Mouse (Mus musculus): Measurements from ENCODE around the gene Celsr1. TPM values are rescaled to one million over a fixed set of nuclear protein-coding genes. Genes with fewer than 3 reads are reported as not detected.
A peak's percentile ranks its signal among the peaks of the same experiment; 100 is the strongest.
"Not testable (repeated sequence)": the region's sequence is repeated elsewhere in the genome, so short reads cannot be mapped to it uniquely, and the experiment has no call there.

Gene Celsr1
- polyA plus RNA-seq, 1 experiment from 2014 or later, result 0.01 TPM

DNA sequence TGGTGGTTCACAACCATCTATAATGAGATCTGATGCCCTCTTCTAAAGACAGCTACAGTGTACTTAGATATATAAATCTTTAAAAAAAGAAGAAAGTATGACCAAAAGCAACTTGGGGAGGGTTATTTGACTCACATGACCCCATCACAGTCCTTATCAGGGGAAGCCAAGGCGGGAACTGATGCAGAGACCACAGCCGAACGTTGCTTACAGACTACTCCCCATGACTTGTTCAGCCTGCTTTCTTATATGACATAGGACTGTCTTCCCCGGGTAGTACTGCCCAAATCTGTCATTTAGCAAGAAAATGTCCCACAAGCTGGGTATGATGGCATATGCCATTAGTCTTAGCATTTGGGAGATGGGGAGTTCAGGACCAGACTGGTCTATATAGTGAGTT is 144.3 kb downstream of the Celsr1 start:
- ATAC-seq (ENCODE audit: insufficient read depth), result no peak
- H3K4me1 ChIP-seq (replicated peaks), result no peaks in the 10 kb centered on the region
- H3K9me3 ChIP-seq (replicated peaks), result no peaks in the 10 kb centered on the region
- H3K27ac ChIP-seq (replicated peaks), result no peak overlapping the region
- 28% methylated on average over 4 of the region's 4 CpGs for WGBS (ENCODE audit: insufficient replicate concordance)
- peaks cover 78% of the 10 kb centered on the region for H3K36me3 ChIP-seq (replicated peaks)
- H3K9ac ChIP-seq, result no peak overlapping the region
- no peak overlapping the region for H3K4me2 ChIP-seq
- no peaks in the 10 kb centered on the region for H3K27me3 ChIP-seq
- H3K4me3 ChIP-seq (replicated peaks), result no peak overlapping the region

GRCm38 (mm10) chr15:85885606-85886005 is 148.0 kb downstream of the Celsr1 start:
- Histone ChIP-seq H3K4me2 (no peak overlapping the region), H3K4me3 (replicated peaks) (no peak overlapping the region), H3K27ac (replicated peaks) (no peak overlapping the region), H3K9me3 (replicated peaks) (no peaks in the 10 kb centered on the region), H3K4me1 (replicated peaks) (peaks cover 4% of the 10 kb centered on the region), H3K9ac (no peak overlapping the region), H3K36me3 (replicated peaks) (peaks cover 59% of the 10 kb centered on the region), H3K27me3 (no peaks in the 10 kb centered on the region)
- ATAC-seq (ENCODE audit: insufficient read depth), result no peak
- WGBS (ENCODE audit: insufficient replicate concordance), result 66% methylated on average over 5 of the region's 5 CpGs

- Histone ChIP-seq H3K9ac (peak overlapping the region; percentile 74), H3K4me1 (replicated peaks) (peaks cover 22% of the 10 kb centered on the region), H3K9me3 (replicated peaks) (no peaks in the 10 kb centered on the region), H3K4me3 (replicated peaks) (peak overlapping the region; percentile 75), H3K4me2 (peak overlapping the region; percentile 78), H3K36me3 (replicated peaks) (peaks cover 44% of the 10 kb centered on the region), H3K27ac (replicated peaks) (peak overlapping the region; percentile 81), H3K27me3 (no peaks in the 10 kb centered on the region)
- ATAC-seq (ENCODE audit: insufficient read depth), result peak; percentile 40
- under 1% methylated on average over 18 of the region's 18 CpGs for WGBS (ENCODE audit: insufficient replicate concordance)
These were observed 154.1 kb downstream of the Celsr1 start for GRCm38 (mm10) chr15:85879498-85879895.

DNA sequence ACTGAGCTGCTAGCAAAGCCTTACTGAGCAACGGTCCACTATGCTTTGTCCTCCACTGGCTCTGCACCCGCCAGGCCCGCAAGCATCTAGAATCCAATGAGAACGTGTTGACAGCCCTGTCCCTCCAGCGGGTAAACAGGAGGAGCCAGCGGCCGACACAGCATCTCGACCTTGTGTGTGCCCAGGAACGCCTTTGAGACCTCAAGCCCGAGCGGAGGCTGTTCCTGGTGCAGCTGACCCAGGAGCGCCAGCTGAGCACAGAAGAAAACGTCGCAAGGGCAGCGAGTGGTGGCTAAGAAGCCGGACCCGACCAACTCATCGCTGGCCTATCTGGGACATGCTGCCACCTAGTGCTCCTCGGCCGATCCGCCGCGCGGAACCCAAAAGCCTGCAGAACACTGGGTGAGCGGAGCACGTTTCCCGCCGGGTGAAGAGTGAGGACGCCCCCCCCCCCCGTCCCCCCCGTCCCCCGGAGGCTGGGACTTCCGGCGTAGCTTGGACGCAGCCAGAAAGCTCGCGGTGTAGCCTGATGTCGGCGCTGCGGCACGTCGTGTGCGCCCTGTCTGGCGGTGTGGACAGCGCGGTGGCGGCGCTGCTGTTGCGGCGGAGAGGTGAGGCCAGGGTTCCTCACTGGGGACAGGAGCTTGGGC is 154.6 kb downstream of the Celsr1 start, which contains the start of gene Trmu:
Trmu (plus strand) TSS at position 465 of the 650 bp plus-strand sequence.
- Histone ChIP-seq H3K9me3 (replicated peaks) (no peaks in the 10 kb centered on the region), H3K4me1 (replicated peaks) (peaks cover 22% of the 10 kb centered on the region), H3K27me3 (no peaks in the 10 kb centered on the region), H3K36me3 (replicated peaks) (peaks cover 47% of the 10 kb centered on the region), H3K9ac (peak within 1 kb of the TSS; percentile 74), H3K27ac (replicated peaks) (peak within 1 kb of the TSS; percentile 81), H3K4me3 (replicated peaks) (peak within 1 kb of the TSS; percentile 75), H3K4me2 (peak within 1 kb of the TSS; percentile 78)
- WGBS (ENCODE audit: insufficient replicate concordance), result 1% methylated on average over 50 of the region's 50 CpGs
- ATAC-seq (ENCODE audit: insufficient read depth), result peak; percentile 94

DNA sequence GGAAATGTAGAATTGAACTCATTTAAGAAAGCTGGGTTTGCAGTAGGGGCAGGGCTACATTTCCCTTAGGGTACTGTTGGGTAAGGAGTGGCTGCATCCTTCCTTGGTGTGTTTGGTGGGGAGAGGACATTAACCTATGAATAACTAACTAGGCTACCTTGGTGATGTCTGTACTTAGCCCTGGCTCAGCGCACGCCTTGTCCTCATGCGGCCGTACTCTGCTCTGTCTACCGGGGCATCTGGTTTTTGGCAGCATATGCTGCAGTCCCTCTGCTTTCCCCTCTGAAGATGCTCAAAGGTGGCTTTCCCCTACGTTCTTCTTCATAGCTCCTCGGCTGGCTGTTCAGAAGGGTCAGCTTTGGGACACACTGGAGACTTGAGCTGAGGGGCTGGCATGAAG is 156.2 kb downstream of the Celsr1 start:
- H3K4me2 ChIP-seq, result no peak overlapping the region
- WGBS (ENCODE audit: insufficient replicate concordance), result 90% methylated on average over 7 of the region's 7 CpGs
- no peak overlapping the region for H3K27ac ChIP-seq (replicated peaks)
- no peak overlapping the region for H3K9ac ChIP-seq
- no peaks in the 10 kb centered on the region for H3K27me3 ChIP-seq
- H3K36me3 ChIP-seq (replicated peaks), result peaks cover 50% of the 10 kb centered on the region
- no peaks in the 10 kb centered on the region for H3K9me3 ChIP-seq (replicated peaks)
- peaks cover 22% of the 10 kb centered on the region for H3K4me1 ChIP-seq (replicated peaks)
- ATAC-seq (ENCODE audit: insufficient read depth), result no peak
- no peak overlapping the region for H3K4me3 ChIP-seq (replicated peaks)

GRCm38 (mm10) chr15:85867696-85868095 is 165.9 kb downstream of the Celsr1 start:
- no peak for ATAC-seq (ENCODE audit: insufficient read depth)
- Histone ChIP-seq H3K36me3 (replicated peaks) (peaks cover 100% of the 10 kb centered on the region), H3K4me1 (replicated peaks) (0 out of 2 replicates have a peak, but pooled peaks cover 3% of the 10 kb centered on the region), H3K27me3 (no peaks in the 10 kb centered on the region), H3K4me2 (no peak overlapping the region), H3K27ac (replicated peaks) (no peak overlapping the region), H3K4me3 (replicated peaks) (no peak overlapping the region), H3K9ac (no peak overlapping the region), H3K9me3 (replicated peaks) (no peaks in the 10 kb centered on the region)
- WGBS (ENCODE audit: insufficient replicate concordance), result 37% methylated on average over 6 of the region's 6 CpGs

- H3K36me3 ChIP-seq (replicated peaks), result peaks cover 100% of the 10 kb centered on the region
These were observed 167.7 kb downstream of the Celsr1 start for GRCm38 (mm10) chr15:85865913-85866312.

GRCm38 (mm10) chr15:85859490-85860031 is 174.0 kb downstream of the Celsr1 start, which contains the start of gene Gtse1:
Gene Gtse1, plus strand, starts transcription at chr15:85859745.
- under 1% methylated on average over 42 of the region's 42 CpGs for WGBS (ENCODE audit: insufficient replicate concordance)
- peaks cover 37% of the 10 kb centered on the region for H3K36me3 ChIP-seq (replicated peaks)
- H3K4me2 ChIP-seq, result peak within 1 kb of the TSS; percentile 79
- peak within 1 kb of the TSS; percentile 87 for H3K4me3 ChIP-seq (replicated peaks)
- H3K4me1 ChIP-seq (replicated peaks), result peaks cover 42% of the 10 kb centered on the region
- no peaks in the 10 kb centered on the region for H3K27me3 ChIP-seq
- peak within 1 kb of the TSS; percentile 83 for H3K9ac ChIP-seq
- peak within 1 kb of the TSS; percentile 76 for H3K27ac ChIP-seq (replicated peaks)
- no peaks in the 10 kb centered on the region for H3K9me3 ChIP-seq (replicated peaks)
- peak; percentile 98 for ATAC-seq (ENCODE audit: insufficient read depth)

More at GRCm38 (mm10) chr15:85865913-85866312, 167.7 kb downstream of the Celsr1 start:
- not testable (repeated sequence) for H3K4me2 ChIP-seq; H3K9me3 ChIP-seq (replicated peaks); H3K4me3 ChIP-seq (replicated peaks); H3K27me3 ChIP-seq; ATAC-seq (ENCODE audit: insufficient read depth); H3K27ac ChIP-seq (replicated peaks); H3K9ac ChIP-seq
- 92% methylated on average over 7 of the region's 7 CpGs for WGBS (ENCODE audit: insufficient replicate concordance)
- H3K4me1 ChIP-seq (replicated peaks), result peaks cover 18% of the 10 kb centered on the region

DNA sequence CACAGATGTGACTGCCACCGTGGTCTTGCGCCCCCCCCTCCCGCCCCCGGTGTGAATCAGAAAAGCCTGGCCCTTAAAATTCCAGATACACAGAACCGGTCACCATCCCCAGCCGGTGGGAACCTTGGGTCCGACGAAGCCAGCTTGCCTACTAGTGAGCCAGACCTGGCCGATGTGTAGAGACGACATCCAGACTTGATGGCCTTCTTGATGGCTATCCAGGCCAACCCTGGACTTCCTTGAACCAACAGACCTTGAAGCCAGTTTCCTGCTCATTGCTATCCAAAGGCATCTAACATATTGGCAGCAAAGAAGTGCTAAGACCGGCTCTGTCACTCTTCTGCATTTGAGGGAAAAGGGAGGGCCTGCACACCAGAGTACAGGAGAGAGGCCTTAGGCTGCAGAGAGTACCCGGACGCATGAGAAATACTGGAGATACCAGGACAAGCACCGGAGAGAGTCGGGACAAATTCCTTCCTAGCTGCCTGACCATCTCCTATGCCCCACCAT is 174.5 kb downstream of the Celsr1 start:
- Histone ChIP-seq H3K4me1 (replicated peaks) (peaks cover 42% of the 10 kb centered on the region), H3K27me3 (no peaks in the 10 kb centered on the region), H3K27ac (replicated peaks) (peak overlapping the region; percentile 39; the same call in 1 of the 2 replicates), H3K9me3 (replicated peaks) (no peaks in the 10 kb centered on the region), H3K36me3 (replicated peaks) (peaks cover 32% of the 10 kb centered on the region), H3K4me3 (replicated peaks) (peak overlapping the region; percentile 87), H3K4me2 (peak overlapping the region; percentile 79), H3K9ac (peak overlapping the region; percentile 63)
- 13% methylated on average over 15 of the region's 15 CpGs for WGBS (ENCODE audit: insufficient replicate concordance)
- no peak; the same call in 1 of the 2 replicates for ATAC-seq (ENCODE audit: insufficient read depth)

- Histone ChIP-seq H3K36me3 (replicated peaks) (no peaks in the 10 kb centered on the region), H3K27me3 (no peaks in the 10 kb centered on the region), H3K27ac (replicated peaks) (no peak overlapping the region), H3K4me1 (replicated peaks) (peaks cover 4% of the 10 kb centered on the region; the same call in 1 of the 2 replicates), H3K9ac (no peak overlapping the region), H3K4me2 (no peak overlapping the region), H3K9me3 (replicated peaks) (no peaks in the 10 kb centered on the region), H3K4me3 (replicated peaks) (no peak overlapping the region)
- 68% methylated on average over 12 of the region's 12 CpGs for WGBS (ENCODE audit: insufficient replicate concordance)
- ATAC-seq (ENCODE audit: insufficient read depth), result no peak
These were observed 181.8 kb downstream of the Celsr1 start for GRCm38 (mm10) chr15:85851656-85852392.
